Mouse (Mus musculus): ENCODE results near the gene Cradd.

The Cradd gene

GRCm38 (mm10) chr10:95304240-95304639 is 19.7 kb downstream of the Cradd start:
- DNase-seq (ENCODE audit: low spot score in 2 of 2): no peak

- DNase-seq (ENCODE audit: low spot score in 2 of 2): no peak
These were observed 21.4 kb downstream of the Cradd start for GRCm38 (mm10) chr10:95302211-95303163.

GRCm38 (mm10) chr10:95300178-95300793 is 23.6 kb downstream of the Cradd start:
- DNase-seq (ENCODE audit: low spot score in 2 of 2): no peak

GRCm38 (mm10) chr10:95299808-95300133 is 24.2 kb downstream of the Cradd start:
- DNase-seq (ENCODE audit: low spot score in 2 of 2): no peak

- DNase-seq (ENCODE audit: low spot score in 2 of 2): no peak
These were observed 24.7 kb downstream of the Cradd start for GRCm38 (mm10) chr10:95299010-95299807.

- DNase-seq (ENCODE audit: low spot score in 2 of 2): no peak
These were observed 25.4 kb downstream of the Cradd start for GRCm38 (mm10) chr10:95298504-95298903.

GRCm38 (mm10) chr10:95297690-95298104 is 26.2 kb downstream of the Cradd start:
- DNase-seq (ENCODE audit: low spot score in 2 of 2): peak in 1 of 2 experiments; percentile 16

- DNase-seq (ENCODE audit: low spot score in 2 of 2): no peak
These were observed 26.9 kb downstream of the Cradd start for GRCm38 (mm10) chr10:95297024-95297423.

GRCm38 (mm10) chr10:95293261-95293660 is 30.7 kb downstream of the Cradd start:
- DNase-seq (ENCODE audit: low spot score in 2 of 2): no peak

GRCm38 (mm10) chr10:95292269-95292668 is 31.7 kb downstream of the Cradd start:
- no peak for DNase-seq (ENCODE audit: low spot score in 2 of 2)

GRCm38 (mm10) chr10:95291133-95291876 is 32.6 kb downstream of the Cradd start:
- no peak for DNase-seq (ENCODE audit: low spot score in 2 of 2)

- no peak for DNase-seq (ENCODE audit: low spot score in 2 of 2)
These were observed 34.1 kb downstream of the Cradd start for GRCm38 (mm10) chr10:95289819-95290218.

- DNase-seq (ENCODE audit: low spot score in 2 of 2): peak; percentile 47 to 56
These were observed 35.7 kb downstream of the Cradd start for GRCm38 (mm10) chr10:95288206-95288605.

GRCm38 (mm10) chr10:95287351-95287750 is 36.6 kb downstream of the Cradd start:
- no peak for DNase-seq (ENCODE audit: low spot score in 2 of 2)

GRCm38 (mm10) chr10:95283434-95283833 is 40.5 kb downstream of the Cradd start:
- no peak for DNase-seq (ENCODE audit: low spot score in 2 of 2)

GRCm38 (mm10) chr10:95281996-95282395 is 41.9 kb downstream of the Cradd start:
- no peak for DNase-seq (ENCODE audit: low spot score in 2 of 2)

- DNase-seq (ENCODE audit: low spot score in 2 of 2): no peak
These were observed 42.4 kb downstream of the Cradd start for GRCm38 (mm10) chr10:95281466-95281990.

- DNase-seq (ENCODE audit: low spot score in 2 of 2): no peak
These were observed 43.6 kb downstream of the Cradd start for GRCm38 (mm10) chr10:95280327-95280726.

- DNase-seq (ENCODE audit: low spot score in 2 of 2): no peak
These were observed 44.5 kb downstream of the Cradd start for GRCm38 (mm10) chr10:95279459-95279858.

GRCm38 (mm10) chr10:95278085-95278484 is 45.8 kb downstream of the Cradd start:
- DNase-seq (ENCODE audit: low spot score in 2 of 2): no peak

- no peak for DNase-seq (ENCODE audit: low spot score in 2 of 2)
These were observed 48.4 kb downstream of the Cradd start for GRCm38 (mm10) chr10:95275488-95275887.
